Mouse (Mus musculus) liver, postnatal 0 days (tissue): ENCODE data around the gene Spag5. TPM values are rescaled to one million over a fixed set of nuclear protein-coding genes. Genes with fewer than 3 reads are reported as not detected.

ENCODE experiments used
- ATAC-seq: fragments of 200-750 bp; cut with Nextera tagmentation; 2 replicates; pipeline ENCODE4 v1.8.0; 2017; ENCODE audit warnings: mild to moderate bottlenecking, moderate library complexity
- DNase-seq: peaks from one replicate; pipeline ENCODE4 v3.0.0-alpha.2; 2016
- H3K27ac ChIP-seq: fragments of 300-500 bp; sonication (generic); 2 replicates; pipeline ENCODE4 v1.5.1; 2014; ENCODE audit warnings: antibody characterized with exemption, moderate library complexity, mild to moderate bottlenecking, low read depth
- H3K27me3 ChIP-seq: fragments of 300-500 bp; sonication (generic); 2 replicates; pipeline ENCODE4 v1.6.1; 2014; ENCODE audit warnings: low read length, control low read depth, mixed read lengths; ENCODE audit not compliant: insufficient read depth
- H3K36me3 ChIP-seq: fragments of 300-500 bp; sonication (generic); replicated peaks from 2 replicates; pipeline ENCODE4 v1.6.1; 2014; ENCODE audit warnings: mild to moderate bottlenecking, control low read depth, low read length, moderate library complexity, mixed read lengths; ENCODE audit not compliant: insufficient read depth
- H3K4me1 ChIP-seq: fragments of 300-500 bp; sonication (generic); 2 replicates; pipeline ENCODE4 v1.6.1; 2014; ENCODE audit warnings: antibody characterized with exemption, mild to moderate bottlenecking, control low read depth; ENCODE audit not compliant: insufficient read depth
- H3K4me2 ChIP-seq: fragments of 300-500 bp; sonication (generic); 2 replicates; pipeline ENCODE4 v1.6.1; 2014; ENCODE audit warnings: low read depth, mild to moderate bottlenecking, low read length, moderate library complexity, mixed read lengths
- H3K4me3 ChIP-seq: fragments of 300-500 bp; sonication (generic); 2 replicates; pipeline ENCODE4 v1.5.1; 2014; ENCODE audit warnings: low read depth, low read length
- H3K9ac ChIP-seq: fragments of 300-500 bp; sonication (generic); replicated peaks from 2 replicates; pipeline ENCODE4 v1.6.1; 2014; ENCODE audit warnings: mild to moderate bottlenecking, moderate library complexity
- H3K9me3 ChIP-seq: fragments of 300-500 bp; sonication (generic); 2 replicates; pipeline ENCODE4 v1.6.1; 2016; ENCODE audit warnings: mild to moderate bottlenecking, control low read depth, low read length, mixed read lengths
- CTCF ChIP-seq: sonication (generic); IDR thresholded peaks from 2 replicates; pipeline ENCODE4 v1.5.1; 2016; ENCODE audit warnings: antibody characterized with exemption, low read depth
- EP300 ChIP-seq: IDR thresholded peaks from 2 replicates; pipeline ENCODE4 v1.6.1; 2016; ENCODE audit warnings: antibody characterized with exemption, low read depth, mild to moderate bottlenecking
- WGBS: fragments of 180-500 bp; shearing (Covaris S2); extraction: QIAGEN DNeasy Blood & Tissue Kit; methylation state at CpG from one replicate; pipeline ENCODE4 v1.1.7; 2014; ENCODE audit not compliant: insufficient replicate concordance; 5-methylcytosine and 5-hydroxymethylcytosine counted together
- polyA plus RNA-seq: library from polyadenylated mRNA; unstranded; fragments of >200 nt; fragmentation: Nextera tagmentation; extraction: Ambion mirVana; gene quantifications from 2 replicates; pipeline ENCODE4 v1.2.1, GENCODE M21; 2015

Gene Spag5
- polyA plus RNA-seq, 1 experiment from 2014 or later = 11.4 TPM

- ATAC-seq (no peak), DNase-seq (no peak)
- Histone ChIP-seq H3K36me3 (no peaks in the 10 kb centered on the region), H3K4me1 (peaks cover 16% of the 10 kb centered on the region), H3K9me3 (no peaks in the 10 kb centered on the region), H3K4me2 (no peak overlapping the region), H3K27ac (no peak overlapping the region), H3K4me3 (no peak overlapping the region), H3K27me3 (no peaks in the 10 kb centered on the region), H3K9ac (no peak overlapping the region)
- no peak for TF ChIP-seq EP300
- no peak for TF ChIP-seq CTCF
- 82% methylated on average over 14 of the region's 15 CpGs for WGBS
These were observed 66.3 kb downstream of the Spag5 start for GRCm38 (mm10) chr11:78367456-78368225.

GRCm38 (mm10) chr11:78370389-78370788 lies 69.1 kb downstream of the Spag5 start:
- 53% methylated on average over 1 of the region's 1 CpGs for WGBS
- Histone ChIP-seq H3K4me1 (peaks cover 10% of the 10 kb centered on the region), H3K36me3 (no peaks in the 10 kb centered on the region), H3K9ac (no peak overlapping the region), H3K9me3 (no peaks in the 10 kb centered on the region), H3K4me3 (no peak overlapping the region), H3K27me3 (no peaks in the 10 kb centered on the region), H3K4me2 (no peak overlapping the region), H3K27ac (no peak overlapping the region)
- TF ChIP-seq EP300 (no peak), CTCF (no peak)
- no peak for DNase-seq
- no peak for ATAC-seq

GRCm38 (mm10) chr11:78371711-78372110 lies 70.4 kb downstream of the Spag5 start:
- Histone ChIP-seq H3K36me3 (no peaks in the 10 kb centered on the region), H3K27ac (no peak overlapping the region), H3K9ac (no peak overlapping the region), H3K27me3 (no peaks in the 10 kb centered on the region), H3K4me1 (peaks cover 10% of the 10 kb centered on the region), H3K9me3 (no peaks in the 10 kb centered on the region), H3K4me3 (no peak overlapping the region), H3K4me2 (no peak overlapping the region)
- no peak for TF ChIP-seq EP300
- TF ChIP-seq CTCF = no peak
- ATAC-seq = no peak
- 77% methylated on average over 11 of the region's 11 CpGs for WGBS
- DNase-seq = no peak

Other genes starting within 250 kb of the Spag5 start
- gene Eral1, start 221.1 kb upstream of the Spag5 start, polyA plus RNA-seq = 9.3 and 10.6 TPM in 2 replicates
- gene Fam222b, start 206.9 kb upstream of the Spag5 start, polyA plus RNA-seq = 5.9 and 7.5 TPM in 2 replicates
- gene Traf4, start 135.9 kb upstream of the Spag5 start, polyA plus RNA-seq = 15.3 and 18.9 TPM in 2 replicates
- 4.9 and 5.4 TPM in 2 replicates for gene Nek8, start 124.9 kb upstream of the Spag5 start, polyA plus RNA-seq
- gene Tlcd1, start 124.8 kb upstream of the Spag5 start, polyA plus RNA-seq = 38.2 and 40.3 TPM in 2 replicates
- gene Rpl23a, start 117.9 kb upstream of the Spag5 start, polyA plus RNA-seq = 732 and 758 TPM in 2 replicates
- 26.6 and 28.9 TPM in 2 replicates for gene Rab34, start 113.1 kb upstream of the Spag5 start, polyA plus RNA-seq
- gene Proca1, start 108.1 kb upstream of the Spag5 start, polyA plus RNA-seq = 0.84 and 1.00 TPM in 2 replicates
- gene Sdf2, start 55.8 kb upstream of the Spag5 start, polyA plus RNA-seq = 35.3 and 35.8 TPM in 2 replicates
- gene Supt6, start 55.5 kb upstream of the Spag5 start, polyA plus RNA-seq = 4.7 and 5.5 TPM in 2 replicates
- 29.6 and 32.7 TPM in 2 replicates for gene 2610507B11Rik, start 39.8 kb upstream of the Spag5 start, polyA plus RNA-seq
- 0.07 TPM in 1 of 2 replicates, not detected in the other for gene BC030499, start 10.7 kb upstream of the Spag5 start, polyA plus RNA-seq
- gene Aldoc, start 21.4 kb downstream of the Spag5 start, polyA plus RNA-seq = 12.1 and 15.4 TPM in 2 replicates
- 33.1 and 34.6 TPM in 2 replicates for gene Pigs, start 26.9 kb downstream of the Spag5 start, polyA plus RNA-seq
- 63.7 and 77.0 TPM in 2 replicates for gene Unc119, start 42.0 kb downstream of the Spag5 start, polyA plus RNA-seq
- gene Foxn1, start 85.0 kb downstream of the Spag5 start, polyA plus RNA-seq = not detected in 2 replicates
- gene Slc13a2, start 120.7 kb downstream of the Spag5 start, polyA plus RNA-seq = 0.07 and 0.08 TPM in 2 replicates
- gene Slc46a1, start 164.2 kb downstream of the Spag5 start, polyA plus RNA-seq = 20.5 and 22.3 TPM in 2 replicates
- 0.14 and 0.21 TPM in 2 replicates for gene Sarm1, start 196.2 kb downstream of the Spag5 start, polyA plus RNA-seq
- 2,013 and 2,040 TPM in 2 replicates for gene Vtn, start 197.6 kb downstream of the Spag5 start, polyA plus RNA-seq
- gene Sebox, start 201.9 kb downstream of the Spag5 start, polyA plus RNA-seq = 0.11 and 0.16 TPM in 2 replicates
- 21.1 TPM in 2 replicates for gene Tmem199, start 210.6 kb downstream of the Spag5 start, polyA plus RNA-seq
- 94.2 and 96.6 TPM in 2 replicates for gene Poldip2, start 210.7 kb downstream of the Spag5 start, polyA plus RNA-seq
- gene Tnfaip1, start 234.8 kb downstream of the Spag5 start, polyA plus RNA-seq = 12.9 and 13.1 TPM in 2 replicates
- 82.3 and 85.1 TPM in 2 replicates for gene Ift20, start 234.8 kb downstream of the Spag5 start, polyA plus RNA-seq
- 79.2 and 81.5 TPM in 2 replicates for gene Tmem97, start 249.2 kb downstream of the Spag5 start, polyA plus RNA-seq